Mouse (Mus musculus): Measurements from ENCODE around the gene Aspscr1.

GRCm38 (mm10) chr11:120736424-120736823, 63.7 kb downstream of the Aspscr1 start:
- TF ChIP-seq POLR2A (IDR thresholded peaks at IDR 0.05; ENCODE audit: insufficient read depth, low read depth, low read length): no peak
- no peak for TF ChIP-seq CTCF (IDR thresholded peaks at IDR 0.05)
